Mouse (Mus musculus) brain, embryonic 14.5 days (tissue): Measurements from ENCODE around the gene Fabp1.

Source experiments
- CTCF ChIP-seq: fragments of 200-500 bp; IDR thresholded peaks from 2 replicates; pipeline ENCODE4 v1.5.1; 2012; ENCODE audit warnings: inconsistent platforms, mild to moderate bottlenecking, moderate library complexity, borderline replicate concordance; ENCODE audit not compliant: insufficient read depth, insufficient read length; ENCODE audit errors: extremely low read depth
- POLR2A ChIP-seq: fragments of 200-500 bp; IDR thresholded peaks from 2 replicates; pipeline ENCODE4 v1.6.1; 2012; ENCODE audit warnings: mild to moderate bottlenecking, inconsistent platforms, borderline replicate concordance; ENCODE audit not compliant: poor library complexity, insufficient read depth, insufficient read length, severe bottlenecking; ENCODE audit errors: extremely low read depth

DNA sequence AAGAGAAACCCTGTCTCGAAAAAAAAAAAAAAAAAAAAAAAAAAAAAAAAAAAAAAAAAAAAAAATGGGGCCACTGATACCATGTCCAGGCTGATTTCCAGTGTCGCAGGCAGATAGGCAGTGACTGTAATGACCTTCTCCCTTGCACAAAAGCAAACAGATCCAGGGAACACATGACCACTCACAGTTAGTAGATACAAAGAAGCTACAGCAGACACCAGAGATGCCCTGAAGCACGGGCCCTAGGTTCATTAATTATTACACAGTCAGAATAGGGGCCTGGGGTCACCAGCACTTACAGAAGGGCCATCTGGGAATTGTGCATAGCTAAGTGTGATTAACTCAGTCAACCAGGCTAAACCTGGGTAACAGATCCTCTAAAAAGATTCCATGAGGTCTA, 36.3 kb downstream of the Fabp1 start:
- no peak for TF ChIP-seq POLR2A
- TF ChIP-seq CTCF, result no peak
